Mouse (Mus musculus): ENCODE measurements at regions not wholly inside any gene's neighbourhood (a gene's known extent, or its start where the extent isn't known, plus 50 kb on each side); places are given as distances from the start of the nearest gene placed in this dataset.

- Histone ChIP-seq H3K27me3 (replicated peaks) (no peaks in the 10 kb centered on the region), H3K9me3 (replicated peaks; ENCODE audit: low read length) (no peaks in the 10 kb centered on the region), H3K79me2 (replicated peaks; ENCODE audit: control insufficient read depth, extremely low read depth, insufficient read depth, poor library complexity, severe bottlenecking) (no peaks in the 10 kb centered on the region), H3K9ac (ENCODE audit: insufficient read depth, low read depth) (no peak overlapping the region), H3K4me3 (replicated peaks in 1 of 3; ENCODE audit: low read depth in 2 of 3, low read length in 2 of 3, poor library complexity in 1 of 3) (no peak overlapping the region), H3K27ac (ENCODE audit: insufficient read depth, low read depth) (no peak overlapping the region), H3K4me2 (ENCODE audit: insufficient read depth, low read depth, poor library complexity, severe bottlenecking) (no peak overlapping the region), H3K36me3 (replicated peaks in 1 of 2; ENCODE audit: control insufficient read depth in 1 of 2, insufficient read depth in 1 of 2, low read length in 1 of 2) (no peaks in the 10 kb centered on the region), H3K4me1 (ENCODE audit: control insufficient read depth in 1 of 2, insufficient read depth in 2 of 2) (no peaks in the 10 kb centered on the region)
- no peak for DNase-seq (ENCODE audit: extremely low read depth)
- dilution Hi-C loops (cut with MboI; ENCODE audit: extremely low pct_ligation_motif_present, extremely low pct_unique_long_range_greater_than_20kb, low sequenced_read_pairs) = no loop called here
- in situ Hi-C loops (cut with MboI; ENCODE audit: low pct_ligation_motif_present, low pct_unique_long_range_greater_than_20kb, low sequenced_read_pairs) = no loop called here
- TF ChIP-seq UBTF (IDR thresholded peaks at IDR 0.05; ENCODE audit: low read depth, low read length) (no peak), ETS1 (conservative IDR thresholded peaks at IDR 0.05; ENCODE audit: low read depth, low read length) (no peak), CHD2 (IDR thresholded peaks at IDR 0.05; ENCODE audit: low read length) (no peak), GABPA (IDR thresholded peaks at IDR 0.05; ENCODE audit: insufficient replicate concordance, low read depth, low read length) (no peak), CTCF (conservative IDR thresholded peaks at IDR 0.05 in 1 of 2, IDR thresholded peaks at IDR 0.05 in 1 of 2; ENCODE audit: low read depth in 2 of 2, low read length in 2 of 2) (no peak), ZC3H11A (IDR thresholded peaks at IDR 0.05; ENCODE audit: low read depth, low read length) (no peak), TBP (conservative IDR thresholded peaks at IDR 0.05; ENCODE audit: low read depth, low read length) (no peak), MXI1 (IDR thresholded peaks at IDR 0.05; ENCODE audit: low read depth, low read length) (no peak), CHD1 (IDR thresholded peaks at IDR 0.05; ENCODE audit: low read depth, low read length) (no peak), USF1 (IDR thresholded peaks at IDR 0.05; ENCODE audit: low read depth, low read length) (no peak), MYC (IDR thresholded peaks at IDR 0.05; ENCODE audit: low read depth, low read length) (no peak), NELFE (IDR thresholded peaks at IDR 0.05; ENCODE audit: low read depth, low read length) (no peak), SMC3 (IDR thresholded peaks at IDR 0.05; ENCODE audit: low read depth, low read length) (no peak), HCFC1 (IDR thresholded peaks at IDR 0.05; ENCODE audit: low read depth, low read length) (no peak), BHLHE40 (IDR thresholded peaks at IDR 0.05; ENCODE audit: low read depth, low read length) (no peak)
Measured at GRCm38 (mm10) chr8:40223521-40223920, 451.4 kb upstream of the Adam24 start.

- Histone ChIP-seq H3K36me3 (replicated peaks in 1 of 2; ENCODE audit: control insufficient read depth in 1 of 2, insufficient read depth in 1 of 2, low read length in 1 of 2) (no peaks in the 10 kb centered on the region), H3K27me3 (replicated peaks) (no peaks in the 10 kb centered on the region), H3K9ac (ENCODE audit: insufficient read depth, low read depth) (no peak overlapping the region), H3K4me1 (ENCODE audit: control insufficient read depth in 1 of 2, insufficient read depth in 2 of 2) (no peaks in the 10 kb centered on the region), H3K9me3 (replicated peaks; ENCODE audit: low read length) (no peaks in the 10 kb centered on the region), H3K79me2 (replicated peaks; ENCODE audit: control insufficient read depth, extremely low read depth, insufficient read depth, poor library complexity, severe bottlenecking) (no peaks in the 10 kb centered on the region), H3K4me2 (ENCODE audit: insufficient read depth, low read depth, poor library complexity, severe bottlenecking) (no peak overlapping the region), H3K27ac (ENCODE audit: insufficient read depth, low read depth) (no peak overlapping the region), H3K4me3 (replicated peaks in 1 of 3; ENCODE audit: low read depth in 2 of 3, low read length in 2 of 3, poor library complexity in 1 of 3) (no peak overlapping the region)
- in situ Hi-C loops (cut with MboI; ENCODE audit: low pct_ligation_motif_present, low pct_unique_long_range_greater_than_20kb, low sequenced_read_pairs) = no loop called here
- TF ChIP-seq TCF12 (IDR thresholded peaks at IDR 0.05; ENCODE audit: low read depth, low read length) = no peak
- TF ChIP-seq CTCF (conservative IDR thresholded peaks at IDR 0.05 in 1 of 2, IDR thresholded peaks at IDR 0.05 in 1 of 2; ENCODE audit: low read depth in 2 of 2, low read length in 2 of 2) = no peak
- no peak for TF ChIP-seq MAFK (IDR thresholded peaks at IDR 0.05; ENCODE audit: insufficient replicate concordance, low read length)
- no peak for TF ChIP-seq NRF1 (IDR thresholded peaks at IDR 0.05; ENCODE audit: low read depth, low read length)
- no peak for DNase-seq (ENCODE audit: extremely low read depth)
- dilution Hi-C loops (cut with MboI; ENCODE audit: extremely low pct_ligation_motif_present, extremely low pct_unique_long_range_greater_than_20kb, low sequenced_read_pairs) = no loop called here
Measured at GRCm38 (mm10) chr8:40227262-40227661, 447.6 kb upstream of the Adam24 start.

Measured in CH12.LX (cell line).